In the genomic region with DNA sequence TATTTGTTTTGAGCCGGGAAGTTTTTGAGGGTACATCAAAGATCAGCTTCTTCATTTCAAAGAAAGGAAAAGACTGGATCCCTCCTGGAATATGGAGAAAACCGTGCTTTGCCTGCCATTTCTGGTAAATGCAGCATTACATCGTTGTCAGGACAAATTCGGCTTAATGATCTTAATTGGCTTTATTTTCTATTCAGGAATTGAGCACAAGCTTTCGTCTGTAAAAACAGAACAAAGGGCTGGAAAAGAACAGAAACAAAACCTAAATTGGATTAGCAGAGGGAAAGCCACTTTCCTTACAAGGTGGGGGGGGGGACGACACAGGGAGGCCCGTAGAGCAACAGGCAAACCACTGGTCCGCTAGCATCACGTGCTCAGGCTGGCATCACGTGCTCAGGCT, we compare ENCODE assay signal across 21 mouse cellular contexts. TPM values are rescaled to one million over a fixed set of nuclear protein-coding genes. Genes with fewer than 3 reads are reported as not detected.
DNase-seq lines count a peak whose midpoint lies in the region; ATAC-seq and TF ChIP-seq lines count a peak whose summit lies in the region.
"Had no signal": no experiment of that assay in that cellular context is flagged by ENCODE, and none has a peak within 500 bp of the region (broad histone marks: within the 10 kb centered on the region; RNA-seq: fewer than 3 reads in every experiment).

No protein-coding gene starts in this region.

- WGBS in forebrain, postnatal 0 days = 7% methylated on average over 10 of the region's 10 CpGs
- 20% methylated on average over 8 of the region's 10 CpGs for WGBS in forebrain, embryonic 12.5 days
- 21% methylated on average over 10 of the region's 10 CpGs for WGBS in midbrain, embryonic 14.5 days
- 17% methylated on average over 10 of the region's 10 CpGs for WGBS in midbrain, postnatal 0 days
- 42% methylated on average over 10 of the region's 10 CpGs for WGBS in embryonic facial prominence, embryonic 10.5 days

- no peak overlapping the region for H3K9ac ChIP-seq in forebrain, postnatal 0 days
- no peak overlapping the region for H3K9ac ChIP-seq in forebrain, embryonic 12.5 days
- no peak overlapping the region for H3K9ac ChIP-seq in midbrain, embryonic 14.5 days (replicated peaks; ENCODE audit: low read length)
- no peak overlapping the region for H3K9ac ChIP-seq in midbrain, postnatal 0 days (replicated peaks; ENCODE audit: low read length, poor library complexity, severe bottlenecking)
- H3K9ac ChIP-seq: embryonic facial prominence, embryonic 12.5 days; hindbrain, embryonic 12.5 days had no signal

- ATAC-seq in forebrain, postnatal 0 days = peak; percentile 27; the same call in 1 of the 2 replicates
- no peak for ATAC-seq in forebrain, embryonic 12.5 days (ENCODE audit: low FRiP score)
- no peak for ATAC-seq in midbrain, embryonic 14.5 days (ENCODE audit: low FRiP score, low TSS enrichment)
- no peak for ATAC-seq in midbrain, postnatal 0 days (ENCODE audit: low FRiP score)
- ATAC-seq in erythroblast, adult 5-6 weeks (replicated peaks; ENCODE audit: low FRiP score, poor library complexity, severe bottlenecking) = no peak
- ATAC-seq: hindbrain, embryonic 16.5 days; inflammation-experienced regulatory T-cells, adult 6 months had no signal

- no peak for TF ChIP-seq CTCF in forebrain, postnatal 0 days (IDR thresholded peaks at IDR 0.05; ENCODE audit: low read depth)
- no peak for TF ChIP-seq CTCF in midbrain, postnatal 0 days (IDR thresholded peaks at IDR 0.05)

- no peak overlapping the region for H3K27ac ChIP-seq in forebrain, postnatal 0 days (ENCODE audit: low read depth, low read length)
- H3K27ac ChIP-seq in forebrain, embryonic 12.5 days = no peak overlapping the region
- H3K27ac ChIP-seq in midbrain, embryonic 14.5 days (replicated peaks; ENCODE audit: low read depth, low read length) = no peak overlapping the region
- H3K27ac ChIP-seq in midbrain, postnatal 0 days (ENCODE audit: low read depth, low read length) = no peak overlapping the region
- no peak overlapping the region for H3K27ac ChIP-seq in embryonic facial prominence, embryonic 10.5 days (replicated peaks)
- H3K27ac ChIP-seq: embryonic facial prominence, embryonic 12.5 days; gastrocnemius, adult 2 months; heart, embryonic 10.5 days; hindbrain, embryonic 12.5 days had no signal

- no peaks in the 10 kb centered on the region for H3K36me3 ChIP-seq in forebrain, postnatal 0 days (ENCODE audit: insufficient read depth)
- no peaks in the 10 kb centered on the region for H3K36me3 ChIP-seq in forebrain, embryonic 12.5 days (replicated peaks)
- H3K36me3 ChIP-seq in midbrain, embryonic 14.5 days (ENCODE audit: control insufficient read depth, insufficient read depth, low read length) = no peaks in the 10 kb centered on the region
- no peaks in the 10 kb centered on the region for H3K36me3 ChIP-seq in midbrain, postnatal 0 days (ENCODE audit: insufficient read depth, low read length)
- no peaks in the 10 kb centered on the region for H3K36me3 ChIP-seq in embryonic facial prominence, embryonic 10.5 days (replicated peaks)
- H3K36me3 ChIP-seq: embryonic facial prominence, embryonic 12.5 days; heart, embryonic 10.5 days; hindbrain, embryonic 12.5 days had no signal

- DNase-seq in forebrain, postnatal 0 days = no peak
- DNase-seq in midbrain, embryonic 14.5 days = peak; percentile 29
- DNase-seq in midbrain, postnatal 0 days (ENCODE audit: low spot score) = no peak
- peak; percentile 39 for DNase-seq in embryonic facial prominence, embryonic 10.5 days (ENCODE audit: low spot score)
- no peak for DNase-seq in cerebellum, postnatal 14 days
- DNase-seq: adrenal gland, postnatal 10 days; cerebellum, adult 18-20 months; cerebellum, adult 9-11 months; embryo, embryonic 11 days; gastrocnemius, adult 2 months; gastrocnemius, postnatal 25 days; heart, postnatal 10 days; heart, postnatal 4 days; kidney, adult 18-20 months had no signal

- H3K4me1 ChIP-seq in forebrain, postnatal 0 days (ENCODE audit: insufficient read depth) = no peaks in the 10 kb centered on the region
- H3K4me1 ChIP-seq in forebrain, embryonic 12.5 days = peaks cover 16% of the 10 kb centered on the region
- peaks cover 12% of the 10 kb centered on the region for H3K4me1 ChIP-seq in midbrain, embryonic 14.5 days (ENCODE audit: control insufficient read depth, insufficient read depth, low read length)
- H3K4me1 ChIP-seq in midbrain, postnatal 0 days (ENCODE audit: insufficient read depth, low read length) = peaks cover 10% of the 10 kb centered on the region; the same call in 1 of the 2 replicates
- peaks cover 30% of the 10 kb centered on the region for H3K4me1 ChIP-seq in embryonic facial prominence, embryonic 10.5 days

- peaks cover 15% of the 10 kb centered on the region for H3K27me3 ChIP-seq in forebrain, postnatal 0 days (ENCODE audit: insufficient read depth, low read length)
- H3K27me3 ChIP-seq in forebrain, embryonic 12.5 days = peaks cover 73% of the 10 kb centered on the region
- no peaks in the 10 kb centered on the region for H3K27me3 ChIP-seq in midbrain, embryonic 14.5 days (ENCODE audit: control insufficient read depth, insufficient read depth, low read length)
- peaks cover 5% of the 10 kb centered on the region; the same call in 1 of the 2 replicates for H3K27me3 ChIP-seq in midbrain, postnatal 0 days (ENCODE audit: insufficient read depth, low read length)
- peaks cover 27% of the 10 kb centered on the region for H3K27me3 ChIP-seq in embryonic facial prominence, embryonic 10.5 days (replicated peaks; ENCODE audit: low read depth, poor library complexity, severe bottlenecking)
- H3K27me3 ChIP-seq: embryonic facial prominence, embryonic 12.5 days had no signal

- H3K9me3 ChIP-seq in forebrain, postnatal 0 days (ENCODE audit: low read length) = no peaks in the 10 kb centered on the region
- H3K9me3 ChIP-seq in forebrain, embryonic 12.5 days = no peaks in the 10 kb centered on the region
- H3K9me3 ChIP-seq in midbrain, embryonic 14.5 days (ENCODE audit: control insufficient read depth, low read length) = no peaks in the 10 kb centered on the region
- no peaks in the 10 kb centered on the region for H3K9me3 ChIP-seq in midbrain, postnatal 0 days (ENCODE audit: low read length)
- H3K9me3 ChIP-seq in embryonic facial prominence, embryonic 10.5 days = no peaks in the 10 kb centered on the region
- H3K9me3 ChIP-seq: embryonic facial prominence, embryonic 12.5 days; heart, embryonic 10.5 days; hindbrain, embryonic 12.5 days had no signal

- no peak overlapping the region for H3K4me3 ChIP-seq in forebrain, postnatal 0 days (ENCODE audit: low read depth, low read length)
- no peak overlapping the region for H3K4me3 ChIP-seq in forebrain, embryonic 12.5 days (replicated peaks)
- no peak overlapping the region for H3K4me3 ChIP-seq in midbrain, embryonic 14.5 days (replicated peaks; ENCODE audit: low read depth, low read length)
- no peak overlapping the region for H3K4me3 ChIP-seq in midbrain, postnatal 0 days (ENCODE audit: low read depth, low read length)
- no peak overlapping the region for H3K4me3 ChIP-seq in embryonic facial prominence, embryonic 10.5 days
- H3K4me3 ChIP-seq: embryonic facial prominence, embryonic 12.5 days; gastrocnemius, adult 2 months; heart, embryonic 10.5 days; hindbrain, embryonic 12.5 days had no signal

- H3K4me2 ChIP-seq in forebrain, postnatal 0 days (ENCODE audit: low read depth) = 0 out of 2 replicates have a peak overlapping the region, but pooled peaks have one; percentile 17
- H3K4me2 ChIP-seq in forebrain, embryonic 12.5 days = no peak overlapping the region
- H3K4me2 ChIP-seq in midbrain, embryonic 14.5 days (ENCODE audit: low read length) = no peak overlapping the region
- no peak overlapping the region for H3K4me2 ChIP-seq in midbrain, postnatal 0 days (ENCODE audit: low read depth, low read length, poor library complexity, severe bottlenecking)
- H3K4me2 ChIP-seq: embryonic facial prominence, embryonic 12.5 days; hindbrain, embryonic 12.5 days had no signal

RNA-seq across cellular contexts. Expression of a gene that starts 33.9 kb away (rescaled TPM):
- 23.7 and 23.8 TPM in 2 replicates for total RNA-seq in forebrain, postnatal 0 days (2014; rRNA removed)
- 39.5 and 40.8 TPM in 2 replicates for polyA plus RNA-seq in forebrain, postnatal 0 days (2015; fragmentation: Nextera tagmentation; extraction: Ambion mirVana)
- polyA plus RNA-seq in forebrain, embryonic 12.5 days (2016; fragmentation: Nextera tagmentation; extraction: Ambion mirVana) = 13.6 and 14.4 TPM in 2 replicates
- 26.1 and 27.0 TPM in 2 replicates for polyA plus RNA-seq in midbrain, embryonic 14.5 days (2014; fragmentation: Nextera tagmentation; extraction: Ambion mirVana)
- 23.3 and 29.2 TPM in 2 replicates for total RNA-seq in midbrain, postnatal 0 days (2014; rRNA removed)
- 36.7 and 39.5 TPM in 2 replicates for polyA plus RNA-seq in midbrain, postnatal 0 days (2015; fragmentation: Nextera tagmentation; extraction: Ambion mirVana)
- 22.5 and 25.6 TPM in 2 replicates for polyA plus RNA-seq in embryonic facial prominence, embryonic 10.5 days (2016; fragmentation: Nextera tagmentation; extraction: Ambion mirVana)
- 0.96 and 1.3 TPM in 2 replicates for total RNA-seq in erythroblast, adult 5-6 weeks (2015; ENCODE audit: low replicate concordance)
- total RNA-seq in erythroblast, adult 5-6 weeks (2017; ENCODE audit: low replicate concordance) = 2.4 and 4.6 TPM in 2 replicates

Comparison
In these comparisons a context has a peak if more than half of its experiments do, and no peak if none do; other contexts are left out.
1. DNase-seq: peak in midbrain, embryonic 14.5 days (single experiment) and embryonic facial prominence, embryonic 10.5 days (single experiment); none in forebrain, postnatal 0 days (single experiment), midbrain, postnatal 0 days (single experiment) and cerebellum, postnatal 14 days (0 of 2).